Mouse (Mus musculus) MEL (cell line): ENCODE measurements around the gene Dpep2nb. TPM values are rescaled to one million over a fixed set of nuclear protein-coding genes. Genes with fewer than 3 reads are reported as not detected.

Source experiments
- DNase-seq: peaks from one replicate; pipeline ENCODE4 v3.0.0; 2011; ENCODE audit warnings: low read depth, low spot score
- H3K27ac ChIP-seq: 2 replicates; pipeline ENCODE4 v1.5.1; 2012; ENCODE audit warnings: low read depth, mild to moderate bottlenecking, control low read depth, low read length, moderate library complexity; ENCODE audit not compliant: control insufficient read depth
- H3K27me3 ChIP-seq, 2 experiments: fragments of 150-350 bp in 1 of 2; sonication (generic) in 1 of 2; 2 replicates each; pipeline ENCODE4 v1.6.1; 2012; ENCODE audit warnings: low read length in 2 of 2, mild to moderate bottlenecking in 2 of 2, improper control_type of control experiment in 1 of 2, moderate library complexity in 1 of 2; ENCODE audit not compliant: insufficient read depth in 2 of 2, control insufficient read depth in 1 of 2
- H3K36me3 ChIP-seq, 2 experiments: 2 replicates each; pipeline ENCODE4 v1.6.1; 2012 to 2014; ENCODE audit warnings: low read length in 2 of 2, improper control_type of control experiment in 1 of 2, inconsistent platforms in 1 of 2, mild to moderate bottlenecking in 1 of 2; ENCODE audit not compliant: insufficient read depth in 2 of 2, control insufficient read depth in 1 of 2
- H3K4me1 ChIP-seq, 2 experiments: fragments of 150-350 bp in 1 of 2; sonication (generic) in 1 of 2; 2 replicates each; pipeline ENCODE4 v1.6.1; 2012; ENCODE audit warnings: low read length in 2 of 2, improper control_type of control experiment in 1 of 2, mild to moderate bottlenecking in 1 of 2; ENCODE audit not compliant: insufficient read depth in 2 of 2, control insufficient read depth in 1 of 2
- H3K4me3 ChIP-seq, 2 experiments: fragments of 150-350 bp in 1 of 2; sonication (generic) in 1 of 2; 2 replicates each; pipeline ENCODE4 v1.5.1; 2012; ENCODE audit warnings: low read depth in 2 of 2, low read length in 2 of 2, mild to moderate bottlenecking in 2 of 2, moderate library complexity in 2 of 2, control low read depth in 1 of 2, improper control_type of control experiment in 1 of 2; ENCODE audit not compliant: control insufficient read depth in 1 of 2, insufficient read depth in 1 of 2
- H3K79me2 ChIP-seq: 2 replicates; pipeline ENCODE4 v1.6.1; 2012; ENCODE audit warnings: mild to moderate bottlenecking, low read length, moderate library complexity; ENCODE audit not compliant: control insufficient read depth, poor library complexity, insufficient read depth
- H3K9ac ChIP-seq: 2 replicates; pipeline ENCODE4 v1.6.1; 2012; ENCODE audit warnings: low read depth, mild to moderate bottlenecking, control low read depth, low read length, moderate library complexity; ENCODE audit not compliant: control insufficient read depth, poor library complexity, severe bottlenecking
- H3K9me3 ChIP-seq: fragments of 150-350 bp; sonication (generic); replicated peaks from 2 replicates; pipeline ENCODE4 v1.6.1; 2012; ENCODE audit warnings: mild to moderate bottlenecking, low read length, improper control_type of control experiment, moderate library complexity; ENCODE audit not compliant: insufficient read depth
- BHLHE40 ChIP-seq: IDR thresholded peaks from 2 replicates; pipeline ENCODE4 v1.6.1; 2012; ENCODE audit warnings: low read depth, mild to moderate bottlenecking, inconsistent platforms, low read length, improper control_type of control experiment, borderline replicate concordance
- CHD1 ChIP-seq: IDR thresholded peaks from 2 replicates; pipeline ENCODE4 v1.6.1; 2012; ENCODE audit warnings: low read depth, mild to moderate bottlenecking, inconsistent platforms, low read length, improper control_type of control experiment
- CHD2 ChIP-seq: IDR thresholded peaks from 2 replicates; pipeline ENCODE4 v1.6.1; 2011; ENCODE audit warnings: low read length, improper control_type of control experiment
- CTCF ChIP-seq, 3 experiments: IDR thresholded peaks in 2 of 3; conservative IDR thresholded peaks in 1 of 3; 2 replicates each; pipeline ENCODE4 v1.5.1; 2011 to 2012; ENCODE audit warnings: low read length in 3 of 3, low read depth in 2 of 3, mild to moderate bottlenecking in 2 of 3, improper control_type of control experiment in 1 of 3, inconsistent platforms in 1 of 3, mixed read lengths in 1 of 3, moderate library complexity in 1 of 3; ENCODE audit not compliant: control insufficient read depth in 1 of 3, insufficient read depth in 1 of 3, poor library complexity in 1 of 3, severe bottlenecking in 1 of 3
- E2F4 ChIP-seq: IDR thresholded peaks from 2 replicates; pipeline ENCODE4 v1.6.1; 2011; ENCODE audit warnings: low read depth, low read length, improper control_type of control experiment, borderline replicate concordance
- ELF1 ChIP-seq: IDR thresholded peaks from 2 replicates; pipeline ENCODE4 v1.6.1; 2014; ENCODE audit warnings: low read depth, mild to moderate bottlenecking, inconsistent platforms, low read length, improper control_type of control experiment, moderate library complexity
- EP300 ChIP-seq, 2 experiments: IDR thresholded peaks; 2 replicates each; pipeline ENCODE4 v1.6.1; 2011; ENCODE audit warnings: improper control_type of control experiment in 2 of 2, low read length in 2 of 2, low read depth in 1 of 2, mild to moderate bottlenecking in 1 of 2
- ETS1 ChIP-seq: IDR thresholded peaks from 2 replicates; pipeline ENCODE4 v1.6.1; 2012; ENCODE audit warnings: low read depth, mild to moderate bottlenecking, inconsistent platforms, low read length, improper control_type of control experiment, moderate library complexity
- GABPA ChIP-seq: IDR thresholded peaks from 2 replicates; pipeline ENCODE4 v1.6.1; 2012; ENCODE audit warnings: low read depth, mild to moderate bottlenecking, inconsistent platforms, low read length, improper control_type of control experiment, moderate library complexity
- GATA1 ChIP-seq: IDR thresholded peaks from 2 replicates; pipeline ENCODE4 v1.6.1; 2011; ENCODE audit warnings: low read depth, low read length, improper control_type of control experiment
- HCFC1 ChIP-seq: IDR thresholded peaks from 2 replicates; pipeline ENCODE4 v1.6.1; 2012; ENCODE audit warnings: low read depth, mild to moderate bottlenecking, inconsistent platforms, low read length, improper control_type of control experiment, moderate library complexity
- KAT2A ChIP-seq: conservative IDR thresholded peaks from 2 replicates; pipeline ENCODE4 v1.6.1; 2012; ENCODE audit warnings: low read depth, low read length, improper control_type of control experiment, inconsistent platforms
- MAFK ChIP-seq: IDR thresholded peaks from 2 replicates; pipeline ENCODE4 v1.6.1; 2011; ENCODE audit warnings: low read depth, mild to moderate bottlenecking, low read length, improper control_type of control experiment, borderline replicate concordance
- MAX ChIP-seq: IDR thresholded peaks from 2 replicates; pipeline ENCODE4 v1.6.1; 2011; ENCODE audit warnings: low read length, improper control_type of control experiment
- MAZ ChIP-seq: IDR thresholded peaks from 2 replicates; pipeline ENCODE4 v1.6.1; 2012; ENCODE audit warnings: low read depth, mild to moderate bottlenecking, inconsistent platforms, low read length, improper control_type of control experiment
- MXI1 ChIP-seq: IDR thresholded peaks from 2 replicates; pipeline ENCODE4 v1.6.1; 2011; ENCODE audit warnings: mild to moderate bottlenecking, low read depth, low read length, improper control_type of control experiment
- MYB ChIP-seq: IDR thresholded peaks from 2 replicates; pipeline ENCODE4 v1.6.1; 2011; ENCODE audit warnings: mild to moderate bottlenecking, low read depth, low read length, improper control_type of control experiment
- MYC ChIP-seq: IDR thresholded peaks from 2 replicates; pipeline ENCODE4 v1.6.1; 2011; ENCODE audit warnings: low read depth, mild to moderate bottlenecking, low read length, improper control_type of control experiment, moderate library complexity
- NELFE ChIP-seq: IDR thresholded peaks from 2 replicates; pipeline ENCODE4 v1.6.1; 2011; ENCODE audit warnings: low read depth, low read length, improper control_type of control experiment
- NRF1 ChIP-seq: IDR thresholded peaks from 2 replicates; pipeline ENCODE4 v1.6.1; 2014; ENCODE audit warnings: low read depth, mild to moderate bottlenecking, inconsistent platforms, low read length, improper control_type of control experiment, moderate library complexity; ENCODE audit not compliant: poor library complexity, insufficient read depth, severe bottlenecking
- POLR2A ChIP-seq, 2 experiments: IDR thresholded peaks; 2 replicates each; pipeline ENCODE4 v1.6.1; 2011 to 2012; ENCODE audit warnings: low read length in 2 of 2, mild to moderate bottlenecking in 2 of 2, control low read depth in 1 of 2, improper control_type of control experiment in 1 of 2, low read depth in 1 of 2, moderate library complexity in 1 of 2; ENCODE audit not compliant: control insufficient read depth in 1 of 2, insufficient read depth in 1 of 2, poor library complexity in 1 of 2
- POLR2AphosphoS2 ChIP-seq: IDR thresholded peaks from 2 replicates; pipeline ENCODE4 v1.6.1; 2011; ENCODE audit warnings: low read length, improper control_type of control experiment
- POLR2AphosphoS5 ChIP-seq: IDR thresholded peaks from 2 replicates; pipeline ENCODE4 v1.6.1; 2012; ENCODE audit warnings: low read depth, borderline replicate concordance, mild to moderate bottlenecking, inconsistent platforms, low read length, moderate library complexity, mixed read lengths
- RAD21 ChIP-seq: IDR thresholded peaks from 2 replicates; pipeline ENCODE4 v1.6.1; 2011; ENCODE audit warnings: mild to moderate bottlenecking, low read depth, low read length, improper control_type of control experiment
- RCOR1 ChIP-seq: IDR thresholded peaks from 2 replicates; pipeline ENCODE4 v1.6.1; 2012; ENCODE audit warnings: low read depth, mild to moderate bottlenecking, inconsistent platforms, low read length, improper control_type of control experiment
- SIN3A ChIP-seq: IDR thresholded peaks from 2 replicates; pipeline ENCODE4 v1.6.1; 2012; ENCODE audit warnings: low read length, improper control_type of control experiment, inconsistent platforms
- SMC3 ChIP-seq: IDR thresholded peaks from 2 replicates; pipeline ENCODE4 v1.6.1; 2011; ENCODE audit warnings: low read depth, low read length, improper control_type of control experiment
- TAL1 ChIP-seq: IDR thresholded peaks from 2 replicates; pipeline ENCODE4 v1.6.1; 2012; ENCODE audit warnings: mild to moderate bottlenecking, inconsistent platforms, low read length, moderate library complexity, mixed read lengths
- TBP ChIP-seq: IDR thresholded peaks from 2 replicates; pipeline ENCODE4 v1.8.0; 2011; ENCODE audit warnings: low read depth, low read length, improper control_type of control experiment
- TCF12 ChIP-seq: IDR thresholded peaks from 2 replicates; pipeline ENCODE4 v1.6.1; 2014; ENCODE audit warnings: low read depth, mild to moderate bottlenecking, inconsistent platforms, low read length, improper control_type of control experiment, moderate library complexity
- UBTF ChIP-seq: IDR thresholded peaks from 2 replicates; pipeline ENCODE4 v1.6.1; 2012; ENCODE audit warnings: low read depth, mild to moderate bottlenecking, inconsistent platforms, low read length, improper control_type of control experiment, moderate library complexity, borderline replicate concordance; ENCODE audit not compliant: insufficient read depth
- USF1 ChIP-seq: IDR thresholded peaks from 2 replicates; pipeline ENCODE4 v1.6.1; 2014; ENCODE audit warnings: low read depth, mild to moderate bottlenecking, inconsistent platforms, low read length, improper control_type of control experiment, moderate library complexity
- USF2 ChIP-seq, 2 experiments: IDR thresholded peaks; 2 replicates each; pipeline ENCODE4 v1.6.1; 2011 to 2012; ENCODE audit warnings: improper control_type of control experiment in 2 of 2, low read length in 2 of 2, borderline replicate concordance in 1 of 2, inconsistent platforms in 1 of 2, low read depth in 1 of 2, mild to moderate bottlenecking in 1 of 2; ENCODE audit not compliant: insufficient read depth in 1 of 2
- ZC3H11A ChIP-seq: IDR thresholded peaks from 2 replicates; pipeline ENCODE4 v1.6.1; 2012; ENCODE audit warnings: low read depth, mild to moderate bottlenecking, inconsistent platforms, low read length, improper control_type of control experiment
- ZKSCAN1 ChIP-seq: IDR thresholded peaks from 2 replicates; pipeline ENCODE4 v1.6.1; 2012; ENCODE audit warnings: low read depth, mild to moderate bottlenecking, inconsistent platforms, low read length, improper control_type of control experiment, moderate library complexity
- ZMIZ1 ChIP-seq: IDR thresholded peaks from 2 replicates; pipeline ENCODE4 v1.6.1; 2012; ENCODE audit warnings: low read depth, mild to moderate bottlenecking, inconsistent platforms, low read length, improper control_type of control experiment, moderate library complexity
- ZNF384 ChIP-seq: IDR thresholded peaks from 2 replicates; pipeline ENCODE4 v1.6.1; 2012; ENCODE audit warnings: low read depth, mild to moderate bottlenecking, inconsistent platforms, low read length, improper control_type of control experiment
- polyA plus RNA-seq, 2 experiments: library from polyadenylated mRNA; stranded (reverse) in 1 of 2; unstranded in 1 of 2; fragments of >175 nt in 1 of 2; fragments of >200 nt in 1 of 2; gene quantifications; 2 replicates each; pipeline versions ENCODE4 v1.2.1 to v1.2.4; 2012; ENCODE audit warnings: low replicate concordance in 2 of 2, low read depth in 1 of 2; ENCODE audit not compliant: insufficient read length in 2 of 2, insufficient read depth in 1 of 2, missing spikeins in 1 of 2
- total RNA-seq: library from RNA; depleted of rRNA; stranded (reverse); fragments of 300-350 nt; gene quantifications from 2 replicates; pipeline ENCODE4 v1.2.3, GENCODE M21; 2012

Dpep2nb gene
- total and polyA plus RNA-seq, 3 experiments: 0.14 TPM; not detected in 2

DNA sequence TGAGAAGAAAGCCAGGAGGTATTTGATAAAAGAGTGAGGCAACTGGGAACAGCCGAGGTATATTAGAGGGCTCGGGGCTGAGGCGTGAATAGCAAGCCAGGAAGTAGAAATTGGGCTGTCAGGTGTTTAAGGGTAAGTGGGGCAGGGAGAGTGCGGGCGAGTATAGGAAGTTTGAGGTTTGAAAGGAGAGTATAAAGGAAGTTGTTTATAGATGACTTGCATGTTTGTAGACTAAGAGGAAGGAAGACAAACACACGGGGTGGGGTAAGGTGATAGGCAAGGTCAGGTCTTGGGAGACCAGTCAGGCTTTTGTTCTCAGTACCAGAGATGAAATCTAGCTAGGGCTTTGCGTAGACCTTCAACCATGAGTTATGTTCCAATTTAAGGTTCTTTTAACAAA, 11.4 kb upstream of the Dpep2nb start:
- no peaks in the 10 kb centered on the region for H3K9me3 ChIP-seq
- peak; percentile 76 for DNase-seq
- peak overlapping the region; percentile 58 for H3K27ac ChIP-seq
- TF ChIP-seq KAT2A (0 out of 2 replicates have a peak, but pooled peaks have one; percentile 20), CTCF (IDR thresholded peaks at IDR 0.05 in 2 of 3, conservative IDR thresholded peaks at IDR 0.05 in 1 of 3; ENCODE audit: control insufficient read depth in 1 of 3, insufficient read depth in 1 of 3, low read depth in 2 of 3, low read length in 3 of 3, poor library complexity in 1 of 3, severe bottlenecking in 1 of 3) (no peak), USF1 (no peak), CHD2 (no peak), BHLHE40 (no peak), SMC3 (no peak), ZMIZ1 (no peak), ZKSCAN1 (no peak), RAD21 (no peak), MXI1 (no peak; the same call in 1 of the 2 replicates), POLR2AphosphoS5 (no peak), TAL1 (peak; percentile 30; the same call in 1 of the 2 replicates), NRF1 (no peak), ELF1 (0 out of 2 replicates have a peak, but pooled peaks have one; percentile 34), HCFC1 (peak; percentile 31; the same call in 1 of the 2 replicates), GABPA (no peak), CHD1 (no peak), ETS1 (peak; percentile 67), TCF12 (peak; percentile 34; the same call in 1 of the 2 replicates), MYC (peak; percentile 47; the same call in 1 of the 2 replicates), MAX (peak; percentile 46; the same call in 1 of the 2 replicates), UBTF (no peak), GATA1 (peak; percentile 33; the same call in 1 of the 2 replicates), MYB (no peak), ZC3H11A (no peak), EP300 (IDR thresholded peaks at IDR 0.05; ENCODE audit: low read depth in 1 of 2, low read length in 2 of 2) (peak; percentile 68 to 74), MAFK (no peak), MAZ (0 out of 2 replicates have a peak, but pooled peaks have one; percentile 36), SIN3A (no peak; the same call in 1 of the 2 replicates), ZNF384 (no peak), TBP (no peak), NELFE (no peak), E2F4 (no peak), POLR2A (IDR thresholded peaks at IDR 0.05; ENCODE audit: control insufficient read depth in 1 of 2, insufficient read depth in 1 of 2, low read depth in 1 of 2, low read length in 2 of 2, poor library complexity in 1 of 2) (peak in 1 of 2 experiments; percentile 28; a peak in 1 of 4 replicates), RCOR1 (no peak), POLR2AphosphoS2 (no peak), USF2 (IDR thresholded peaks at IDR 0.05; ENCODE audit: borderline replicate concordance in 1 of 2, insufficient read depth in 1 of 2, low read depth in 1 of 2, low read length in 2 of 2) (no peak)

More for the DNA sequence above, 11.4 kb upstream of the Dpep2nb start:
- H3K9ac ChIP-seq: peak overlapping the region; percentile 24; the same call in 1 of the 2 replicates
- H3K4me1 ChIP-seq: peaks cover 15 to 19% of the 10 kb centered on the region in 2 experiments
- no peaks in the 10 kb centered on the region for H3K79me2 ChIP-seq
- no peak overlapping the region; a peak in 1 of 4 replicates for H3K4me3 ChIP-seq
- H3K27me3 ChIP-seq: no peaks in the 10 kb centered on the region
- H3K36me3 ChIP-seq: peaks cover 0 to 29% of the 10 kb centered on the region in 2 experiments; a peak in 3 of 4 replicates
